Mouse (Mus musculus) gastrocnemius, adult 2 months (tissue): ENCODE data around the gene Prr30. TPM values are rescaled to one million over a fixed set of nuclear protein-coding genes. Genes with fewer than 3 reads are reported as not detected.
"Not testable (repeated sequence)": the region's sequence is repeated elsewhere in the genome, so short reads cannot be mapped to it uniquely, and the experiment has no call there.

ENCODE experiments used
- DNase-seq: peaks from one replicate; pipeline ENCODE4 v3.0.0; 2022
- H3K27ac ChIP-seq: fragments of 200-600 bp; 2 replicates; pipeline ENCODE4 v1.8.1; 2022; ENCODE audit warnings: mild to moderate bottlenecking
- H3K4me3 ChIP-seq: fragments of 200-600 bp; 2 replicates; pipeline ENCODE4 v1.8.1; 2022; ENCODE audit warnings: mild to moderate bottlenecking, moderate library complexity
- CTCF ChIP-seq: fragments of 200-600 bp; IDR thresholded peaks from 2 replicates; pipeline ENCODE4 v1.8.1; 2022; ENCODE audit warnings: antibody characterized with exemption, mild to moderate bottlenecking, moderate library complexity
- intact Hi-C: fragments of 180-260 bp; cut with DNase I; formaldehyde crosslinking; loops from one replicate; pipeline ENCODE4 v1.15.1; 2025
- long read RNA-seq, 2 experiments: library from polyadenylated mRNA; stranded (forward); transcript quantifications; one replicate each; pipeline ENCODE4 v2.0.0; 2021
- total RNA-seq, 2 experiments: library from RNA; stranded (reverse); gene quantifications; 2 replicates each; pipeline ENCODE4 v1.2.3; 2021

Prr30 gene
- total RNA-seq: not detected
- long read RNA-seq, experiment 1: 0 reads
- long read RNA-seq, experiment 2: 0 reads

GRCm38 (mm10) chr14:101200230-101200629 lies at the start of gene Prr30:
Prr30 (minus strand) TSS chr14:101200330.
- no peak for TF ChIP-seq CTCF
- Histone ChIP-seq H3K27ac (no peak within 1 kb of the TSS), H3K4me3 (no peak within 1 kb of the TSS)
- intact Hi-C loops: no loop called here
- no peak for DNase-seq

- intact Hi-C loops: no loop called here
- no peak for TF ChIP-seq CTCF
- Histone ChIP-seq H3K4me3 (no peak overlapping the region), H3K27ac (no peak overlapping the region)
- DNase-seq: no peak
These were observed 46.7 kb upstream of the Prr30 start for GRCm38 (mm10) chr14:101246793-101247192.

- DNase-seq: no peak
- Histone ChIP-seq H3K4me3 (no peak overlapping the region), H3K27ac (no peak overlapping the region)
- intact Hi-C loops: no loop called here
- TF ChIP-seq CTCF: no peak
These were observed 45.6 kb upstream of the Prr30 start for GRCm38 (mm10) chr14:101245706-101246105.

GRCm38 (mm10) chr14:101244441-101244840 lies 44.3 kb upstream of the Prr30 start:
- H3K4me3 ChIP-seq, DNase-seq, intact Hi-C loops, H3K27ac ChIP-seq: not testable (repeated sequence)

- DNase-seq: no peak
- Histone ChIP-seq H3K4me3 (no peak overlapping the region), H3K27ac (no peak overlapping the region)
- no peak for TF ChIP-seq CTCF
- intact Hi-C loops: no loop called here
These were observed 37.8 kb upstream of the Prr30 start for GRCm38 (mm10) chr14:101237965-101238364.

- intact Hi-C loops: no loop called here
- Histone ChIP-seq H3K4me3 (no peak overlapping the region), H3K27ac (no peak overlapping the region)
- no peak for DNase-seq
- no peak for TF ChIP-seq CTCF
These were observed 28.9 kb upstream of the Prr30 start for GRCm38 (mm10) chr14:101229068-101229467.

- Histone ChIP-seq H3K4me3 (no peak overlapping the region), H3K27ac (no peak overlapping the region)
- no peak for DNase-seq
- intact Hi-C loops: no loop called here
- TF ChIP-seq CTCF: no peak
These were observed 22.2 kb upstream of the Prr30 start for GRCm38 (mm10) chr14:101222319-101222718.

GRCm38 (mm10) chr14:101172258-101172657 lies 27.9 kb downstream of the Prr30 start:
- intact Hi-C loops: no loop called here

More at GRCm38 (mm10) chr14:101172258-101172657, 27.9 kb downstream of the Prr30 start:
- DNase-seq: no peak
- no peak overlapping the region for H3K4me3 ChIP-seq
- no peak for TF ChIP-seq CTCF
- H3K27ac ChIP-seq: no peak overlapping the region
